Mouse (Mus musculus) spleen, adult 2 months (tissue): ENCODE results near the gene Grm7. TPM values are rescaled to one million over a fixed set of nuclear protein-coding genes. Genes with fewer than 3 reads are reported as not detected.

ENCODE experiments used
- DNase-seq, 2 experiments: peaks; one replicate each; pipeline versions ENCODE4 v3.0.0 to v3.0.0-alpha.2; 2012 to 2021; ENCODE audit warnings: low spot score in 2 of 2, low read depth in 1 of 2
- H3K27ac ChIP-seq: fragments of 200-500 bp; 2 replicates; pipeline ENCODE4 v1.5.1; 2012; ENCODE audit warnings: low read length, inconsistent platforms; ENCODE audit not compliant: insufficient read depth
- H3K27me3 ChIP-seq: fragments of 200-500 bp; 2 replicates; pipeline ENCODE4 v1.6.1; 2012; ENCODE audit warnings: mild to moderate bottlenecking, moderate library complexity, low read length, inconsistent platforms; ENCODE audit not compliant: control insufficient read depth, insufficient read depth
- H3K36me3 ChIP-seq: fragments of 200-500 bp; 2 replicates; pipeline ENCODE4 v1.6.1; 2012; ENCODE audit warnings: mild to moderate bottlenecking, low read length, inconsistent platforms; ENCODE audit not compliant: control insufficient read depth, insufficient read depth
- H3K4me1 ChIP-seq: fragments of 200-500 bp; 2 replicates; pipeline ENCODE4 v1.6.1; 2011; ENCODE audit warnings: inconsistent platforms; ENCODE audit not compliant: control insufficient read depth, insufficient read depth, insufficient read length
- H3K4me3 ChIP-seq: fragments of 200-500 bp; 2 replicates; pipeline ENCODE4 v1.5.1; 2011; ENCODE audit warnings: mild to moderate bottlenecking, inconsistent platforms; ENCODE audit not compliant: insufficient read depth, insufficient read length; ENCODE audit errors: extremely low read depth
- CTCF ChIP-seq: fragments of 200-500 bp; IDR thresholded peaks from 2 replicates; pipeline ENCODE4 v1.5.1; 2011; ENCODE audit warnings: mild to moderate bottlenecking, inconsistent platforms; ENCODE audit not compliant: insufficient read depth, insufficient read length, insufficient replicate concordance; ENCODE audit errors: extremely low read depth
- POLR2A ChIP-seq: fragments of 200-500 bp; IDR thresholded peaks from 2 replicates; pipeline ENCODE4 v1.6.1; 2011; ENCODE audit warnings: low read depth, low read length, inconsistent platforms
- WGBS: fragments of 180-500 bp; shearing (Covaris S2); methylation state at CpG from one replicate; pipeline ENCODE4 v1.1.7; 2018; 5-methylcytosine and 5-hydroxymethylcytosine counted together
- polyA plus RNA-seq: library from polyadenylated mRNA; depleted of rRNA; stranded (reverse); fragments of >200 nt; gene quantifications from 2 replicates; pipeline ENCODE4 v1.2.3, GENCODE M21; 2012

Grm7 gene
- polyA plus RNA-seq, 1 experiment, result not detected

DNA sequence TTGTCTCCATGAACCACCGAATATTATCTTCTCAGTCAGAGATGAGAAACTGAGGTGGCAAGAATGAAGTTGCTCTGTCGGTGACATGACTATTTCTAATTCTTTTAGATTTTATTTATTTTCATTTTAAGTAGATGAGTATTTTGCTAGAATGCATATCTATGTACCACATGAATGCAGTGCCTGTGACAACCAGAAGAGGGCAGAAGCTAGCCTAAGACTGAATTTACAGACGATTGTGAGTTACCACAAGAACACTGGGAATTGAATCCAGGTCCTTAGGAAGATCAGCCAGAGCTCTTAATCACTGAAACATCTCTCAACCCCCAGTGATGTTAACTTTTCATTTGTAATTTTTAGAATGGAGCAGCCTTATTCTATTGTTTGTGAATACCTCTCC lies 412.4 kb downstream of the Grm7 start:
- Histone ChIP-seq H3K27ac (no peak overlapping the region), H3K4me1 (no peaks in the 10 kb centered on the region), H3K27me3 (no peaks in the 10 kb centered on the region), H3K4me3 (no peak overlapping the region), H3K36me3 (no peaks in the 10 kb centered on the region)
- DNase-seq, result no peak
- WGBS, result 86% methylated on average over 3 of the region's 3 CpGs
- no peak for TF ChIP-seq POLR2A
- TF ChIP-seq CTCF, result no peak

DNA sequence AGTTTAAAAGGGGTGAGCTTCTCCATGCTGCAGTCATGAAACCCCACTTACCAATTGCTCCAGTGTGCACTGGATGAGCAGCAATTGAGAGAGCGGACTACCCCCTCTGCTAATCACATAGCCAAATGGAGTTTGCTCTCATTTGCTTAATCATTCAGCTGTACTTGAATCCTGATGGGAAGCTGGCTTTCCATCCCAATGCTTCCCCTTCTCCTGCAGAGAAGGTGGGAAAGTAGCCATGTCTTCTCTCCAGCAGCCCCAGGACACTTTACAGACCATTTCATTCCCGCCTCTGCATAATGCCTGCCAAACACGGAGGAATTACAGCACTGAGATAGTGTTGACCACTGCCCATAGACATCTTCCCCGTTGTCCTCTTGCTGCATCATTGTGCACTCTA lies 414.6 kb downstream of the Grm7 start:
- H3K4me3 ChIP-seq, result no peak overlapping the region
- 75% methylated on average over 4 of the region's 4 CpGs for WGBS

DNA sequence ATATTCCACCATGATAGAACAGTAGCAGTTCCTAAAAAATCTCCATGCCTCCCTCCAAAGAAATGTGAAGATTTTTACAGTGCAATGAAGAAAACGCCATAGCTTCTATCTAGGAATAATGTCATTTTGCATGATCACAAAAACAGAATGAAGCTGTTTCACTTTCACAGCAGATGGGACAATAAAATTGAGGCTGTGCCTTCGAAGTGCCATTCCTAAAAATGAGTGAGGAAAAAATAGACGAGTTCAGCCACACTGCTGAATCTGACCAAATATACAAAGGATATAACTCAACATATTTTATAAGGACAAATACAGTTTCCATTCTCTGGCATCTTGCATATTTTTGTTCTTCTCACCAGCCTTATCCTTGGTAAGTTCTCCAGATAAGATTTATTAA lies 439.2 kb downstream of the Grm7 start:
- TF ChIP-seq CTCF, result no peak
- no peak for TF ChIP-seq POLR2A
- Histone ChIP-seq H3K27ac (no peak overlapping the region), H3K27me3 (no peaks in the 10 kb centered on the region), H3K4me3 (no peak overlapping the region), H3K36me3 (no peaks in the 10 kb centered on the region), H3K4me1 (no peaks in the 10 kb centered on the region)
- 74% methylated on average over 3 of the region's 3 CpGs for WGBS
- DNase-seq, result no peak

More for the DNA sequence above, 414.6 kb downstream of the Grm7 start:
- no peak overlapping the region for H3K27ac ChIP-seq
- H3K4me1 ChIP-seq, result no peaks in the 10 kb centered on the region
- H3K36me3 ChIP-seq, result no peaks in the 10 kb centered on the region
- no peaks in the 10 kb centered on the region for H3K27me3 ChIP-seq
- no peak for DNase-seq
- TF ChIP-seq POLR2A (no peak), CTCF (no peak)

DNA sequence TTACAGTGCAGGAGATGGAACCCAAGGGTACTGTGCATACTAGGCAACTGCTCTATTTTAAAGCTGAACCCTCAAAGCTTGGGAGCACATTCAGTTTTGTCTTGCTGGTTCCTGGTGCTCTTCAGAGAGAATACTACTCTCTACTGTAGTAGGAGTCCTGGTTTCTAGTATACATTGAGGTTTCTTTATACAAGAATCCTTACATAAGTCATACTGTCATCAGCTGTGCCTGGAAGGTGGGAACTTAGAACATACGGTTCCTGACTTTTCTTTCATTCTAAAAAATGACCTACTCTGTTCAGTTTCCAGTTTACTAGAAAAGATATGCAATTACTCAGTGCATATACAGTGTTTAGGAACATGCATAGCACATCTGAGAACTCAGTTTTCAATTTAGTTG lies 449.4 kb downstream of the Grm7 start:
- WGBS, result 85% methylated on average over 1 of the region's 1 CpGs
- H3K27me3 ChIP-seq, result no peaks in the 10 kb centered on the region

DNA sequence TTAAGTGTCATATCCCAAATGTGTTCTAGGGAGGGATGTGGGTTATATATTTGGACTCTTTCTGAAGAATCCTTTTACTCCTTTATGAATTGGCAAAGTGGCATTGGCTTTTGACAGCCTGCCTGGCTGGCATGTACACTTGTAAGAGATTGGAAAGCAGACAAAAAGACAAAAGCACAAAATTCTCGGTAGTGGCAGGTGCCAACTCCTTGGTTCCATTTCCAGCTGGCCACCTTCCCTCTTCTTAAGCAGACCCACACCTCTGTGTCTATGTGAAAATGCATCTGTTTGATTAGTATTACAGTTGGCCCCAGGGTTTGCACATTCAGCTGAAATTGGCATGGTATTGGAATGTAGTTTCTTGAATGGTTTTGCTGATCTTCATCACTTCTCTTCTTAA lies 460.1 kb downstream of the Grm7 start:
- Histone ChIP-seq H3K4me3 (no peak overlapping the region), H3K4me1 (no peaks in the 10 kb centered on the region), H3K27ac (no peak overlapping the region), H3K36me3 (no peaks in the 10 kb centered on the region), H3K27me3 (no peaks in the 10 kb centered on the region)
- TF ChIP-seq POLR2A, result no peak
- no peak for TF ChIP-seq CTCF
- WGBS, result 85% methylated on average over 1 of the region's 1 CpGs
- DNase-seq, result no peak

More for the DNA sequence above, 449.4 kb downstream of the Grm7 start:
- Histone ChIP-seq H3K4me3 (no peak overlapping the region), H3K4me1 (no peaks in the 10 kb centered on the region), H3K36me3 (no peaks in the 10 kb centered on the region), H3K27ac (no peak overlapping the region)
- no peak for TF ChIP-seq POLR2A
- no peak for TF ChIP-seq CTCF
- DNase-seq, result no peak

DNA sequence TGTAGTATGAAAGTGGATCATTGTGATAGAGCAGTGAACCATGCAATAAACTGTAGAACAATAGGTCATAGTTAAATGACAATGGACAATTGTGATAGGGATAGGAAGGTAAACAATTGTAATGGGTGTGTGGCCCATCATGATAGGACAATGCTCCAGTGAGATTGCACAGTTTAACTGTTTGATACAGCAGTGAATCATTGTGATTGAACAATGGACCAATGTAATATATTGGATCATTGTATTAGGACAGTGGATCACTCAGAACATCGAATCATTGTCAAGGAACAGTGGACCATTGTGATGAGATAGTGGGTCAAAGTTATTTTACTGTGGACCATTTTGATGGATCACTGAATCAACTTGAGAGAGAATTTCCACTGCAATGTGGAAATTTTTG lies 515.7 kb downstream of the Grm7 start:
- no peaks in the 10 kb centered on the region for H3K36me3 ChIP-seq
- 66% methylated on average over 1 of the region's 1 CpGs for WGBS
- TF ChIP-seq CTCF (no peak), POLR2A (no peak)
- no peaks in the 10 kb centered on the region for H3K27me3 ChIP-seq
- no peak for DNase-seq
- H3K27ac ChIP-seq, result no peak overlapping the region
- no peaks in the 10 kb centered on the region for H3K4me1 ChIP-seq
- H3K4me3 ChIP-seq, result no peak overlapping the region

DNA sequence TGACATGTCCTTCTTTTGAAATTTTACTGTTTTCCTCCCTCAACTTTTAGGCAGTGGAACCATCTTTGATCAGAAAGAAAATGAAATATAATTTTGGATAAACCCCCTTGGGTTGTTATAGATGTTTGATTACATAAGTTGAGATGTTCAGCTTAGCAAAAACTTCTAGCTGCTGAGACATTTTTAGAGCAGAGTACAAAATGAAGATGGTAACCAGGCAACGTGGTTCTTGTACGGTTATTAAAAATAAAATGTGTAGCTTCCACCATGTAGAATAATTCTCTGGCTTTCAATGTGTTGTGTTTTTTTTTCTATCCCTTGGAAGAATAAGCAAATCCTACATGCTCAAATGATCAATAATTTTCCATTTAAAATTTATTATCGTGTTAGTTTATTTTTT lies 550.0 kb downstream of the Grm7 start:
- no peak overlapping the region for H3K4me3 ChIP-seq
- TF ChIP-seq CTCF, result no peak
- TF ChIP-seq POLR2A, result no peak
- H3K27ac ChIP-seq, result no peak overlapping the region
- WGBS, result 90% methylated on average over 3 of the region's 3 CpGs
- H3K4me1 ChIP-seq, result no peaks in the 10 kb centered on the region
- no peaks in the 10 kb centered on the region for H3K36me3 ChIP-seq
- no peak for DNase-seq
- H3K27me3 ChIP-seq, result no peaks in the 10 kb centered on the region
